Mouse (Mus musculus) G1E (cell line): ENCODE results near the gene Fndc7. TPM values are rescaled to one million over a fixed set of nuclear protein-coding genes. Genes with fewer than 3 reads are reported as not detected.
"Not testable (repeated sequence)": the region's sequence is repeated elsewhere in the genome, so short reads cannot be mapped to it uniquely, and the experiment has no call there.

Experiments
- ATAC-seq: 2 replicates; pipeline ENCODE4 v1.8.0; 2016; ENCODE audit warnings: mild to moderate bottlenecking; ENCODE audit not compliant: insufficient number of reproducible peaks, poor library complexity, low FRiP score, severe bottlenecking; ENCODE audit errors: extremely low read depth
- DNase-seq: peaks from one replicate; pipeline ENCODE4 v3.0.0; 2012; ENCODE audit warnings: low spot score
- H3K27me3 ChIP-seq: 2 replicates; pipeline ENCODE4 v1.6.1; 2012; ENCODE audit warnings: mild to moderate bottlenecking, low read length, inconsistent platforms; ENCODE audit not compliant: insufficient read depth
- H3K36me3 ChIP-seq: replicated peaks from 2 replicates; pipeline ENCODE3; 2012; ENCODE audit warnings: mild to moderate bottlenecking, inconsistent platforms
- H3K4me1 ChIP-seq: 2 replicates; pipeline ENCODE4 v1.6.1; 2012; ENCODE audit warnings: low read depth, low read length, inconsistent platforms, mixed read lengths; ENCODE audit not compliant: insufficient read depth
- H3K4me3 ChIP-seq: 2 replicates; pipeline ENCODE4 v1.5.1; 2012; ENCODE audit warnings: low read depth, mild to moderate bottlenecking, inconsistent platforms, low read length, moderate library complexity, mixed read lengths
- H3K9me3 ChIP-seq: replicated peaks from 2 replicates; pipeline ENCODE4 v1.6.1; 2012; ENCODE audit warnings: inconsistent platforms
- CTCF ChIP-seq: IDR thresholded peaks from 2 replicates; pipeline ENCODE4 v1.5.1; 2012; ENCODE audit warnings: low read depth, low read length, inconsistent platforms, mixed read lengths
- GATA1 ChIP-seq: IDR thresholded peaks from 2 replicates; pipeline ENCODE4 v1.6.1; 2012; ENCODE audit warnings: borderline replicate concordance, low read length, inconsistent platforms, mixed read lengths
- GATA2 ChIP-seq: IDR thresholded peaks from 2 replicates; pipeline ENCODE4 v1.6.1; 2012; ENCODE audit warnings: low read depth, low read length, inconsistent platforms, borderline replicate concordance
- POLR2AphosphoS5 ChIP-seq: IDR thresholded peaks from 2 replicates; pipeline ENCODE4 v1.6.1; 2012; ENCODE audit warnings: low read depth, low read length, inconsistent platforms; ENCODE audit not compliant: insufficient replicate concordance
- TAL1 ChIP-seq: conservative IDR thresholded peaks from 2 replicates; pipeline ENCODE4 v1.6.1; 2012; ENCODE audit warnings: low read depth, low read length, inconsistent platforms, mixed read lengths
- polyA plus RNA-seq: library from polyadenylated mRNA; stranded (reverse); fragments of >175 nt; gene quantifications from 2 replicates; pipeline ENCODE4 v1.2.3, GENCODE M21; 2012
- total RNA-seq, 2 experiments: library from RNA; stranded (forward) in 1 of 2; stranded (reverse) in 1 of 2; fragments of 200-1000 nt in 1 of 2; fragments of >200 nt in 1 of 2; fragmentation: Nextera tagmentation in 1 of 2; gene quantifications; 2 replicates each; pipeline ENCODE4 v1.2.3; 2014 to 2017

The Fndc7 gene
- total and polyA plus RNA-seq, 3 experiments: 0.16 TPM; not detected in 2

- peaks cover under 1% of the 10 kb centered on the region; the same call in 1 of the 2 replicates for H3K4me1 ChIP-seq
- no peaks in the 10 kb centered on the region for H3K36me3 ChIP-seq
- H3K9me3 ChIP-seq: peaks cover 6% of the 10 kb centered on the region; the same call in 1 of the 2 replicates
- peaks cover 22% of the 10 kb centered on the region for H3K27me3 ChIP-seq
- no peak for DNase-seq
- no peak for TF ChIP-seq POLR2AphosphoS5
- no peak for TF ChIP-seq TAL1
- no peak for TF ChIP-seq GATA1
- no peak for TF ChIP-seq CTCF
- no peak for TF ChIP-seq GATA2
- no peak overlapping the region for H3K4me3 ChIP-seq
- ATAC-seq: no peak
Observed at GRCm38 (mm10) chr3:108844521-108844920, 45.3 kb downstream of the Fndc7 start.

DNA sequence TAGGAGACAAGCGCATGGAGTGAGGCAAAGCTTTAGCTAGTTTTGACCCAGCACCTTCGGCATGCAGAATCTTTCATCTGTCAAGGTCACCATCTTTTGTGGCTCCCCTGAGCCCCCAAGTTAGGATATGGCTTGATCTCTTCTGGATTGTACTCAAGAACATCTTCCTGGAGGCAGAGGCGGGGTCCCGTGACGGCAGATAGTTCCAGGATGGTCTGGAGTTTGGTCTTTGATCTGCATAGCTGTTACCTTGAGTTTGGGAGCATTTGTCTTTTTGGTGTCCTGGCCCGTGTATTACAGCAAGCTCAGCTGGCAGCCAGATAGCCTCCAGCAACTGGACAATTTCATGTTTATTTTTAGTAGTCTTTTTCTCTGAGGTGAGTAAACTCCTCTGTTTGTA, 45.8 kb downstream of the Fndc7 start:
- H3K4me1 ChIP-seq: peaks cover 4% of the 10 kb centered on the region
- no peaks in the 10 kb centered on the region for H3K36me3 ChIP-seq
- TF ChIP-seq TAL1 (no peak), CTCF (no peak), GATA2 (no peak), POLR2AphosphoS5 (no peak), GATA1 (no peak)
- H3K4me3 ChIP-seq: no peak overlapping the region
- peaks cover 6% of the 10 kb centered on the region; the same call in 1 of the 2 replicates for H3K9me3 ChIP-seq
- peaks cover 22% of the 10 kb centered on the region for H3K27me3 ChIP-seq
- ATAC-seq: no peak
- DNase-seq: no peak

- Histone ChIP-seq H3K27me3 (peaks cover 18% of the 10 kb centered on the region), H3K36me3 (peaks cover 15% of the 10 kb centered on the region), H3K4me3 (peak overlapping the region; percentile 80; the same call in 1 of the 2 replicates), H3K4me1 (peaks cover 19% of the 10 kb centered on the region), H3K9me3 (peaks cover 3% of the 10 kb centered on the region; the same call in 1 of the 2 replicates)
- TF ChIP-seq POLR2AphosphoS5 (no peak), CTCF (no peak), GATA1 (no peak), TAL1 (no peak)
- DNase-seq (no peak), ATAC-seq (no peak)
Observed at GRCm38 (mm10) chr3:108840716-108841054, 49.1 kb downstream of the Fndc7 start.

- DNase-seq (peak; percentile 83), ATAC-seq (peak; percentile 90)
- H3K4me3 ChIP-seq: peak within 1 kb of the TSS; percentile 80
- TF ChIP-seq CTCF: peak; percentile 50
- no peak for TF ChIP-seq GATA2
- peaks cover 19% of the 10 kb centered on the region for H3K4me1 ChIP-seq
- H3K27me3 ChIP-seq: peaks cover 13% of the 10 kb centered on the region
- peaks cover 15% of the 10 kb centered on the region for H3K36me3 ChIP-seq
- no peaks in the 10 kb centered on the region for H3K9me3 ChIP-seq
Observed at GRCm38 (mm10) chr3:108840000-108840715, 49.6 kb downstream of the Fndc7 start, which contains the start of gene Stxbp3. Gene Stxbp3 (minus strand): TSS chr3:108840526.

GRCm38 (mm10) chr3:108839647-108839999, 50.2 kb downstream of the Fndc7 start:
- Histone ChIP-seq H3K36me3 (peaks cover 15% of the 10 kb centered on the region), H3K9me3 (no peaks in the 10 kb centered on the region), H3K4me3 (peak overlapping the region; percentile 80), H3K4me1 (peaks cover 19% of the 10 kb centered on the region), H3K27me3 (peaks cover 9% of the 10 kb centered on the region)
- TF ChIP-seq TAL1 (no peak), POLR2AphosphoS5 (no peak), GATA1 (no peak), CTCF (no peak), GATA2 (no peak)
- no peak for ATAC-seq
- DNase-seq: peak; percentile 3

GRCm38 (mm10) chr3:108838980-108839379, 50.8 kb downstream of the Fndc7 start:
- Histone ChIP-seq H3K9me3 (no peaks in the 10 kb centered on the region), H3K27me3 (peaks cover 3% of the 10 kb centered on the region; the same call in 1 of the 2 replicates), H3K36me3 (peaks cover 17% of the 10 kb centered on the region), H3K4me3 (no peak overlapping the region), H3K4me1 (peaks cover 19% of the 10 kb centered on the region)
- no peak for ATAC-seq
- TF ChIP-seq TAL1: no peak
- TF ChIP-seq POLR2AphosphoS5: no peak
- TF ChIP-seq GATA1: no peak
- TF ChIP-seq GATA2: no peak
- no peak for TF ChIP-seq CTCF
- no peak for DNase-seq

DNA sequence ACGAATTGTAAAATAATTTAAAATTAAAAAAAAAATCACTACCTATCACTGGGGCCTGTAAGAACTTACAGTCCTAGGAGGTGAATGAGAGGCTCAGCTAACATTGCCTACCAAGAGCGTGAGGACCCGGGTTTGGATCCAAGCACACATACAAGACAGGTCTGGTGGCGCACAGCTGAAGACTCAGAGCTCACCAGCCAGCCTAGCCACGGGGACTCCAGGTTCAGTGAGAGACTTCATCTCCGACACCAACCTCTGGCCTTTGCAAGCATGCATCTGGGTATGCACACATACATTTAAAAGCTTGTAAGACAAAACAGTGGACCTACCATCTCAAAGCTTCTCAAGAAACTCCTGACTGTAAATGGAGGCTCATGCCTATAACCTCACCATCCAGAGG, 52.9 kb downstream of the Fndc7 start:
- Histone ChIP-seq H3K4me1 (peaks cover 19% of the 10 kb centered on the region), H3K9me3 (no peaks in the 10 kb centered on the region), H3K36me3 (peaks cover 21% of the 10 kb centered on the region), H3K27me3 (no peaks in the 10 kb centered on the region), H3K4me3 (no peak overlapping the region)
- TF ChIP-seq CTCF: no peak
- TF ChIP-seq TAL1: no peak
- TF ChIP-seq GATA2: no peak
- no peak for TF ChIP-seq POLR2AphosphoS5
- TF ChIP-seq GATA1: no peak
- ATAC-seq (no peak), DNase-seq (no peak)

DNA sequence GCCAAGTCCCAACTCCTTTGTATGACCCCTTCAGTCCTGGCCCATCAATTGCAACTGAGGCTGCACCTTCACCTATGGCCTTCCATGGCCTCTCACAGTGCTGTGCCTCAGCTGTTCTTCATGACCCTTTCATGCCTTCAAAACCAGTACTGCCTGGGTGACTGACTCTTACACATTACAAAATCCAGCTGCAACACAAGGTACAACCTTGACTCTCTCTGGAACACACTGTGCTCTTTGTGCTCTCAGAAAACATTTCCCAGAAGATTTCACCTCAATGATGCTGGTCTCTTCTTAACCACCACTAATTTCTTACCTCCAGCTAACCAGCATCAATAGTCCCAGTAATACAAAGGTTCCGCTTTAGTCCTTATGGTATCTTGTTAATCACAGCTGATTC, 56.1 kb downstream of the Fndc7 start:
- not testable (repeated sequence) for ATAC-seq, H3K9me3 ChIP-seq, DNase-seq, H3K4me3 ChIP-seq, H3K27me3 ChIP-seq
- Histone ChIP-seq H3K36me3 (peaks cover 44% of the 10 kb centered on the region), H3K4me1 (peaks cover 11% of the 10 kb centered on the region)
